Mouse (Mus musculus) MEL (cell line): ENCODE data around the gene Dop1a. TPM values are rescaled to one million over a fixed set of nuclear protein-coding genes. Genes with fewer than 3 reads are reported as not detected.
A peak's percentile ranks its signal among the peaks of the same experiment; 100 is the strongest.

Experiments used
- DNase-seq: peaks from one replicate; pipeline ENCODE4 v3.0.0; 2011; ENCODE audit warnings: low read depth, low spot score
- H3K27ac ChIP-seq: 2 replicates; pipeline ENCODE4 v1.5.1; 2012; ENCODE audit warnings: low read depth, mild to moderate bottlenecking, control low read depth, low read length, moderate library complexity; ENCODE audit not compliant: control insufficient read depth
- H3K27me3 ChIP-seq, 2 experiments: fragments of 150-350 bp in 1 of 2; sonication (generic) in 1 of 2; 2 replicates each; pipeline ENCODE4 v1.6.1; 2012; ENCODE audit warnings: low read length in 2 of 2, mild to moderate bottlenecking in 2 of 2, improper control_type of control experiment in 1 of 2, moderate library complexity in 1 of 2; ENCODE audit not compliant: insufficient read depth in 2 of 2, control insufficient read depth in 1 of 2
- H3K36me3 ChIP-seq, 2 experiments: 2 replicates each; pipeline ENCODE4 v1.6.1; 2012 to 2014; ENCODE audit warnings: low read length in 2 of 2, improper control_type of control experiment in 1 of 2, inconsistent platforms in 1 of 2, mild to moderate bottlenecking in 1 of 2; ENCODE audit not compliant: insufficient read depth in 2 of 2, control insufficient read depth in 1 of 2
- H3K4me1 ChIP-seq, 2 experiments: fragments of 150-350 bp in 1 of 2; sonication (generic) in 1 of 2; 2 replicates each; pipeline ENCODE4 v1.6.1; 2012; ENCODE audit warnings: low read length in 2 of 2, improper control_type of control experiment in 1 of 2, mild to moderate bottlenecking in 1 of 2; ENCODE audit not compliant: insufficient read depth in 2 of 2, control insufficient read depth in 1 of 2
- H3K4me3 ChIP-seq, 2 experiments: fragments of 150-350 bp in 1 of 2; sonication (generic) in 1 of 2; 2 replicates each; pipeline ENCODE4 v1.5.1; 2012; ENCODE audit warnings: low read depth in 2 of 2, low read length in 2 of 2, mild to moderate bottlenecking in 2 of 2, moderate library complexity in 2 of 2, control low read depth in 1 of 2, improper control_type of control experiment in 1 of 2; ENCODE audit not compliant: control insufficient read depth in 1 of 2, insufficient read depth in 1 of 2
- H3K79me2 ChIP-seq: 2 replicates; pipeline ENCODE4 v1.6.1; 2012; ENCODE audit warnings: mild to moderate bottlenecking, low read length, moderate library complexity; ENCODE audit not compliant: control insufficient read depth, poor library complexity, insufficient read depth
- H3K9ac ChIP-seq: 2 replicates; pipeline ENCODE4 v1.6.1; 2012; ENCODE audit warnings: low read depth, mild to moderate bottlenecking, control low read depth, low read length, moderate library complexity; ENCODE audit not compliant: control insufficient read depth, poor library complexity, severe bottlenecking
- H3K9me3 ChIP-seq: fragments of 150-350 bp; sonication (generic); replicated peaks from 2 replicates; pipeline ENCODE4 v1.6.1; 2012; ENCODE audit warnings: mild to moderate bottlenecking, low read length, improper control_type of control experiment, moderate library complexity; ENCODE audit not compliant: insufficient read depth
- CTCF ChIP-seq, 3 experiments: IDR thresholded peaks in 2 of 3; conservative IDR thresholded peaks in 1 of 3; 2 replicates each; pipeline ENCODE4 v1.5.1; 2011 to 2012; ENCODE audit warnings: low read length in 3 of 3, low read depth in 2 of 3, mild to moderate bottlenecking in 2 of 3, improper control_type of control experiment in 1 of 3, inconsistent platforms in 1 of 3, mixed read lengths in 1 of 3, moderate library complexity in 1 of 3; ENCODE audit not compliant: control insufficient read depth in 1 of 3, insufficient read depth in 1 of 3, poor library complexity in 1 of 3, severe bottlenecking in 1 of 3
- ELF1 ChIP-seq: IDR thresholded peaks from 2 replicates; pipeline ENCODE4 v1.6.1; 2014; ENCODE audit warnings: low read depth, mild to moderate bottlenecking, inconsistent platforms, low read length, improper control_type of control experiment, moderate library complexity
- EP300 ChIP-seq, 2 experiments: IDR thresholded peaks; 2 replicates each; pipeline ENCODE4 v1.6.1; 2011; ENCODE audit warnings: improper control_type of control experiment in 2 of 2, low read length in 2 of 2, low read depth in 1 of 2, mild to moderate bottlenecking in 1 of 2
- ETS1 ChIP-seq: IDR thresholded peaks from 2 replicates; pipeline ENCODE4 v1.6.1; 2012; ENCODE audit warnings: low read depth, mild to moderate bottlenecking, inconsistent platforms, low read length, improper control_type of control experiment, moderate library complexity
- GABPA ChIP-seq: IDR thresholded peaks from 2 replicates; pipeline ENCODE4 v1.6.1; 2012; ENCODE audit warnings: low read depth, mild to moderate bottlenecking, inconsistent platforms, low read length, improper control_type of control experiment, moderate library complexity
- GATA1 ChIP-seq: IDR thresholded peaks from 2 replicates; pipeline ENCODE4 v1.6.1; 2011; ENCODE audit warnings: low read depth, low read length, improper control_type of control experiment
- HCFC1 ChIP-seq: IDR thresholded peaks from 2 replicates; pipeline ENCODE4 v1.6.1; 2012; ENCODE audit warnings: low read depth, mild to moderate bottlenecking, inconsistent platforms, low read length, improper control_type of control experiment, moderate library complexity
- RAD21 ChIP-seq: IDR thresholded peaks from 2 replicates; pipeline ENCODE4 v1.6.1; 2011; ENCODE audit warnings: mild to moderate bottlenecking, low read depth, low read length, improper control_type of control experiment
- RCOR1 ChIP-seq: IDR thresholded peaks from 2 replicates; pipeline ENCODE4 v1.6.1; 2012; ENCODE audit warnings: low read depth, mild to moderate bottlenecking, inconsistent platforms, low read length, improper control_type of control experiment
- SIN3A ChIP-seq: IDR thresholded peaks from 2 replicates; pipeline ENCODE4 v1.6.1; 2012; ENCODE audit warnings: low read length, improper control_type of control experiment, inconsistent platforms
- SMC3 ChIP-seq: IDR thresholded peaks from 2 replicates; pipeline ENCODE4 v1.6.1; 2011; ENCODE audit warnings: low read depth, low read length, improper control_type of control experiment
- TBP ChIP-seq: IDR thresholded peaks from 2 replicates; pipeline ENCODE4 v1.8.0; 2011; ENCODE audit warnings: low read depth, low read length, improper control_type of control experiment
- USF2 ChIP-seq, 2 experiments: IDR thresholded peaks; 2 replicates each; pipeline ENCODE4 v1.6.1; 2011 to 2012; ENCODE audit warnings: improper control_type of control experiment in 2 of 2, low read length in 2 of 2, borderline replicate concordance in 1 of 2, inconsistent platforms in 1 of 2, low read depth in 1 of 2, mild to moderate bottlenecking in 1 of 2; ENCODE audit not compliant: insufficient read depth in 1 of 2
- ZC3H11A ChIP-seq: IDR thresholded peaks from 2 replicates; pipeline ENCODE4 v1.6.1; 2012; ENCODE audit warnings: low read depth, mild to moderate bottlenecking, inconsistent platforms, low read length, improper control_type of control experiment
- polyA plus RNA-seq, 2 experiments: library from polyadenylated mRNA; stranded (reverse) in 1 of 2; unstranded in 1 of 2; fragments of >175 nt in 1 of 2; fragments of >200 nt in 1 of 2; gene quantifications; 2 replicates each; pipeline versions ENCODE4 v1.2.1 to v1.2.4; 2012; ENCODE audit warnings: low replicate concordance in 2 of 2, low read depth in 1 of 2; ENCODE audit not compliant: insufficient read length in 2 of 2, insufficient read depth in 1 of 2, missing spikeins in 1 of 2
- total RNA-seq: library from RNA; depleted of rRNA; stranded (reverse); fragments of 300-350 nt; gene quantifications from 2 replicates; pipeline ENCODE4 v1.2.3, GENCODE M21; 2012

The Dop1a gene
- total and polyA plus RNA-seq, 3 experiments: 15.0 to 16.8 TPM; not detected in 1

DNA sequence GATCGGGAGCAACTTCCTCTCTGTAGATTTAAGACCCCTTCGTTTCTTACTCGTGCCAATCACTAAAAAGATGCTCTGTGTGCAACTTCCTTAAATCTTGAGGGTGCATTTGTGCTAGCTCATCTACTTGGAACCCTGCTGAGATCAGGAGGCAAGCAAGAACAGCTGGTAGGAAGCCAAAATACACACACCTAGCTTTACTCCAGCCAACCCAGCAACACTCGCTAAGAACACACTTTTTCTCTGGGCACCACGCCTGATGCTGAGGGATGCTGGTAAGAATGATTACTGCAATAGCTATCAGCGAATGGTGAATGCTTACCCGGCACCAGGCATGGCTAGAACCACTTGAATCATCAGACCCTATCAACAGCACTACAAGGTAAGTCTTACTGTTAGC lies 20.1 kb upstream of the Dop1a start:
- H3K4me3 ChIP-seq: no peak overlapping the region
- TF ChIP-seq GATA1: no peak
- no peak for TF ChIP-seq ELF1
- no peak for TF ChIP-seq ETS1
- H3K9ac ChIP-seq: no peak overlapping the region
- H3K4me1 ChIP-seq: no peaks in the 10 kb centered on the region
- DNase-seq: peak; percentile 32
- no peak overlapping the region for H3K27ac ChIP-seq
- no peaks in the 10 kb centered on the region for H3K79me2 ChIP-seq
- no peaks in the 10 kb centered on the region for H3K36me3 ChIP-seq
- H3K9me3 ChIP-seq: no peaks in the 10 kb centered on the region
- H3K27me3 ChIP-seq: no peaks in the 10 kb centered on the region

- no peak overlapping the region for H3K27ac ChIP-seq
- TF ChIP-seq GABPA (no peak), USF2 (IDR thresholded peaks at IDR 0.05; ENCODE audit: borderline replicate concordance in 1 of 2, insufficient read depth in 1 of 2, low read depth in 1 of 2, low read length in 2 of 2) (no peak), SIN3A (no peak), RCOR1 (no peak), TBP (no peak), HCFC1 (no peak)
These were observed 19.5 kb upstream of the Dop1a start for GRCm38 (mm10) chr9:86447431-86447830.

DNA sequence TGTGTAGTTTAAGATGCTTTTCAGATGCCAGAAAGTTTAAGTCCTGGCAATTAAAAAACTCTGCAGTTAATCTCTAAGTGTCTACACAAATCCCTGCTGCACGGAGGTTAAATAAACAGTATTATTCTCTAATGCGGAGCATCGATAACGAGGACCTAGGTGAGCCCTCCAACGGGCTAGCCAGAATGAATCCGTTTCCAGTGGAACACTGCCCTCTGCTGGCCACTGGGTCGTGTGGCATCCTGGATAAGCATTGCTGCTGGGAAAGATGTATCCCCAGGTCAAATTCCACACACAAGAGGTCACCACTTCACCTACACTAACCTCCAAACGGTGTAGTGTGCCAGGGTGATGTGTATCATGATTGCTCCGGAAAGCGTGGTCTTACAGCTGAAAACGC lies 17.4 kb upstream of the Dop1a start:
- H3K27ac ChIP-seq: no peak overlapping the region
- no peak overlapping the region for H3K9ac ChIP-seq
- peak; percentile 82 for TF ChIP-seq RAD21
- TF ChIP-seq EP300 (IDR thresholded peaks at IDR 0.05; ENCODE audit: low read depth in 1 of 2, low read length in 2 of 2): no peak
- TF ChIP-seq ELF1: no peak
- TF ChIP-seq HCFC1: no peak
- peak; percentile 89 for TF ChIP-seq SMC3
- TF ChIP-seq CTCF (IDR thresholded peaks at IDR 0.05 in 2 of 3, conservative IDR thresholded peaks at IDR 0.05 in 1 of 3; ENCODE audit: control insufficient read depth in 1 of 3, insufficient read depth in 1 of 3, low read depth in 2 of 3, low read length in 3 of 3, poor library complexity in 1 of 3, severe bottlenecking in 1 of 3): peak; percentile 67 to 95 (median 78)
- TF ChIP-seq ZC3H11A: peak; percentile 89
- TF ChIP-seq, all 39 proteins: peak for 4
- no peaks in the 10 kb centered on the region for H3K4me1 ChIP-seq
- DNase-seq: peak; percentile 74
- H3K4me3 ChIP-seq: no peak overlapping the region
- no peaks in the 10 kb centered on the region for H3K9me3 ChIP-seq
- H3K36me3 ChIP-seq: no peaks in the 10 kb centered on the region
- no peaks in the 10 kb centered on the region for H3K79me2 ChIP-seq
- H3K27me3 ChIP-seq: no peaks in the 10 kb centered on the region

More at GRCm38 (mm10) chr9:86447431-86447830, 19.5 kb upstream of the Dop1a start:
- Histone ChIP-seq H3K9ac (no peak overlapping the region), H3K27me3 (no peaks in the 10 kb centered on the region), H3K79me2 (no peaks in the 10 kb centered on the region), H3K9me3 (no peaks in the 10 kb centered on the region), H3K4me3 (no peak overlapping the region), H3K36me3 (no peaks in the 10 kb centered on the region), H3K4me1 (no peaks in the 10 kb centered on the region)
- DNase-seq: no peak
